Mouse (Mus musculus): ENCODE data around the gene Rnf26. TPM values are rescaled to one million over a fixed set of nuclear protein-coding genes. Genes with fewer than 3 reads are reported as not detected.
A peak's percentile ranks its signal among the peaks of the same experiment; 100 is the strongest.

Rnf26 gene
- total and polyA plus RNA-seq, 2 experiments from 2014 or later, result 15.0 to 33.4 TPM

DNA sequence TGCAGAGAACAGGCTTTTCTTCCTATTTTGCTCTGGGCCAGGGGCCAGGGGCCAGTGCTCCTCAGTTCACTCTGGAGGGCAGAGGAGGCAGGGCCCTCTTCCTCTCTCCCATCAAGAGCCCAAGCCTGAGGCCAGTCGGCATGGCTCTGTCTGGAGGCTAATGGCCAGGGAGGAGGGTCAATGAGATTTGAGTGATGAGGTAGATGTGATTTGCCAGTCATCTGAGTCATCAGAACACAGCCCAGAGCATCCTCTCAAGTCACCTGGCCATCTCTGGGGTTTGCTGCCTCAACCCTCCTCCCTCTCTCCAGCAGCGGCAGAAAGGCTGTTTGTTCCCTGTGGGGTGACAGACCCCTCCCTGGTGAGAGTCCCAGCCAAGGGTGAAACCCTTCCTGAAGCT lies 20.0 kb upstream of the Rnf26 start:
- Histone ChIP-seq H3K9me3 (ENCODE audit: low read length) (no peaks in the 10 kb centered on the region), H3K9ac (replicated peaks; ENCODE audit: low read length, poor library complexity, severe bottlenecking) (no peak overlapping the region), H3K27ac (ENCODE audit: low read depth, low read length) (peak overlapping the region; percentile 3; the same call in 1 of the 2 replicates), H3K4me3 (ENCODE audit: low read depth, low read length) (no peak overlapping the region), H3K4me2 (ENCODE audit: low read depth, low read length, poor library complexity, severe bottlenecking) (no peak overlapping the region), H3K36me3 (ENCODE audit: insufficient read depth, low read length) (no peaks in the 10 kb centered on the region), H3K4me1 (ENCODE audit: insufficient read depth, low read length) (peaks cover 10% of the 10 kb centered on the region), H3K27me3 (ENCODE audit: insufficient read depth, low read length) (peaks cover 32% of the 10 kb centered on the region)
- no peak for DNase-seq (ENCODE audit: low spot score)
- 24% methylated on average over 2 of the region's 2 CpGs for WGBS
- ATAC-seq (ENCODE audit: low FRiP score), result no peak
- TF ChIP-seq CTCF (IDR thresholded peaks at IDR 0.05), result no peak

- no peak overlapping the region for H3K9ac ChIP-seq (replicated peaks; ENCODE audit: low read length, poor library complexity, severe bottlenecking)
- peaks cover 10% of the 10 kb centered on the region for H3K4me1 ChIP-seq (ENCODE audit: insufficient read depth, low read length)
- H3K36me3 ChIP-seq (ENCODE audit: insufficient read depth, low read length), result no peaks in the 10 kb centered on the region
- WGBS, result 66% methylated on average over 5 of the region's 5 CpGs
- no peak for TF ChIP-seq CTCF (IDR thresholded peaks at IDR 0.05)
- peaks cover 32% of the 10 kb centered on the region for H3K27me3 ChIP-seq (ENCODE audit: insufficient read depth, low read length)
- H3K4me3 ChIP-seq (ENCODE audit: low read depth, low read length), result no peak overlapping the region
- no peak overlapping the region for H3K4me2 ChIP-seq (ENCODE audit: low read depth, low read length, poor library complexity, severe bottlenecking)
- H3K9me3 ChIP-seq (ENCODE audit: low read length), result no peaks in the 10 kb centered on the region
- DNase-seq (ENCODE audit: low spot score), result no peak
- ATAC-seq (ENCODE audit: low FRiP score), result no peak
- H3K27ac ChIP-seq (ENCODE audit: low read depth, low read length), result no peak overlapping the region
Measured at GRCm38 (mm10) chr9:44132200-44132599, 18.9 kb upstream of the Rnf26 start.

GRCm38 (mm10) chr9:44131276-44131590 lies 17.9 kb upstream of the Rnf26 start:
- Histone ChIP-seq H3K4me3 (ENCODE audit: low read depth, low read length) (no peak overlapping the region), H3K36me3 (ENCODE audit: insufficient read depth, low read length) (no peaks in the 10 kb centered on the region), H3K4me1 (ENCODE audit: insufficient read depth, low read length) (peaks cover 10% of the 10 kb centered on the region), H3K27me3 (ENCODE audit: insufficient read depth, low read length) (peaks cover 27% of the 10 kb centered on the region), H3K27ac (ENCODE audit: low read depth, low read length) (no peak overlapping the region), H3K9ac (replicated peaks; ENCODE audit: low read length, poor library complexity, severe bottlenecking) (no peak overlapping the region), H3K9me3 (ENCODE audit: low read length) (no peaks in the 10 kb centered on the region), H3K4me2 (ENCODE audit: low read depth, low read length, poor library complexity, severe bottlenecking) (no peak overlapping the region)
- 47% methylated on average over 7 of the region's 7 CpGs for WGBS
- ATAC-seq (ENCODE audit: low FRiP score) (no peak), DNase-seq (ENCODE audit: low spot score) (no peak)
- TF ChIP-seq CTCF (IDR thresholded peaks at IDR 0.05), result no peak

- DNase-seq (ENCODE audit: low spot score), result no peak
- H3K36me3 ChIP-seq (ENCODE audit: insufficient read depth, low read length), result no peaks in the 10 kb centered on the region
- no peak overlapping the region; the same call in 1 of the 2 replicates for H3K27ac ChIP-seq (ENCODE audit: low read depth, low read length)
- no peak for ATAC-seq (ENCODE audit: low FRiP score)
- H3K9me3 ChIP-seq (ENCODE audit: low read length), result no peaks in the 10 kb centered on the region
- 21% methylated on average over 18 of the region's 19 CpGs for WGBS
- H3K27me3 ChIP-seq (ENCODE audit: insufficient read depth, low read length), result peaks cover 21% of the 10 kb centered on the region
- no peak overlapping the region for H3K9ac ChIP-seq (replicated peaks; ENCODE audit: low read length, poor library complexity, severe bottlenecking)
- peaks cover 10% of the 10 kb centered on the region; the same call in 1 of the 2 replicates for H3K4me1 ChIP-seq (ENCODE audit: insufficient read depth, low read length)
- TF ChIP-seq CTCF (IDR thresholded peaks at IDR 0.05), result no peak
- peak overlapping the region; percentile 27; the same call in 1 of the 2 replicates for H3K4me3 ChIP-seq (ENCODE audit: low read depth, low read length)
- no peak overlapping the region for H3K4me2 ChIP-seq (ENCODE audit: low read depth, low read length, poor library complexity, severe bottlenecking)
Measured at GRCm38 (mm10) chr9:44130581-44131275, 17.4 kb upstream of the Rnf26 start.

DNA sequence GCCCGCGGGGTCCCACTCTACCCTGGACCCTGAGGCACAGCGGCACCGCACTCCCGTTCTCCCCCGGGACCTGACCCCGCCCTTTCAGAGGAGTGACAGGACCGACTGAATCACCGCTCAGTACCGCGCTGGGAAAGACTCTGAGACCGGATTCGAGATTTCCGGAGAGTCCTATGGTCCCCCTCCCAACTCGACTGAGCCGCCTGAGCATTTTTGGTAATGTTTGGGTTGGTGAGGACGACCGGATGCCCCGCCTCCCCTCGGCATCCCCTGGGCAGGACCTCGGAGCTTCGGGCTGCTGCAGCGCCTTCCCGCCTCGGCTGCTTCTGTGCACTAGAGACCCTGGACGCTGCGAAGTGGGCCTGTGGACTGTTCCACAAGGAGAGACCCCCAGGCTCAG lies 16.7 kb upstream of the Rnf26 start:
- WGBS, result 1% methylated on average over 27 of the region's 27 CpGs

GRCm38 (mm10) chr9:44129633-44130032 lies 16.3 kb upstream of the Rnf26 start:
- Histone ChIP-seq H3K9ac (replicated peaks; ENCODE audit: low read length, poor library complexity, severe bottlenecking) (peak overlapping the region; percentile 30; the same call in 1 of the 2 replicates), H3K4me3 (ENCODE audit: low read depth, low read length) (peak overlapping the region; percentile 27), H3K36me3 (ENCODE audit: insufficient read depth, low read length) (no peaks in the 10 kb centered on the region), H3K4me1 (ENCODE audit: insufficient read depth, low read length) (peaks cover 9% of the 10 kb centered on the region; the same call in 1 of the 2 replicates), H3K4me2 (ENCODE audit: low read depth, low read length, poor library complexity, severe bottlenecking) (peak overlapping the region; percentile 50), H3K9me3 (ENCODE audit: low read length) (no peaks in the 10 kb centered on the region), H3K27ac (ENCODE audit: low read depth, low read length) (no peak overlapping the region), H3K27me3 (ENCODE audit: insufficient read depth, low read length) (peaks cover 15% of the 10 kb centered on the region)
- ATAC-seq (ENCODE audit: low FRiP score) (no peak), DNase-seq (ENCODE audit: low spot score) (no peak)
- TF ChIP-seq CTCF (IDR thresholded peaks at IDR 0.05), result no peak
- 8% methylated on average over 9 of the region's 9 CpGs for WGBS

More for the DNA sequence above, 16.7 kb upstream of the Rnf26 start:
- Histone ChIP-seq H3K27ac (ENCODE audit: low read depth, low read length) (no peak overlapping the region), H3K36me3 (ENCODE audit: insufficient read depth, low read length) (no peaks in the 10 kb centered on the region), H3K4me1 (ENCODE audit: insufficient read depth, low read length) (peaks cover 9% of the 10 kb centered on the region; the same call in 1 of the 2 replicates), H3K9ac (replicated peaks; ENCODE audit: low read length, poor library complexity, severe bottlenecking) (peak overlapping the region; percentile 30), H3K4me3 (ENCODE audit: low read depth, low read length) (peak overlapping the region; percentile 27), H3K27me3 (ENCODE audit: insufficient read depth, low read length) (peaks cover 17% of the 10 kb centered on the region), H3K9me3 (ENCODE audit: low read length) (no peaks in the 10 kb centered on the region), H3K4me2 (ENCODE audit: low read depth, low read length, poor library complexity, severe bottlenecking) (peak overlapping the region; percentile 50)
- no peak for TF ChIP-seq CTCF (IDR thresholded peaks at IDR 0.05)
- peak; percentile 30 for DNase-seq (ENCODE audit: low spot score)
- ATAC-seq (ENCODE audit: low FRiP score), result no peak
